Mouse (Mus musculus) retina, postnatal 1 day (tissue): Measurements from ENCODE around the gene Hs3st3b1.

Experiments used
- DNase-seq: peaks from one replicate; pipeline ENCODE4 v3.0.0-alpha.2; 2012

Hs3st3b1 gene

GRCm38 (mm10) chr11:63878616-63879015, 43.5 kb downstream of the Hs3st3b1 start:
- no peak for DNase-seq

- DNase-seq, result no peak
These were observed 59.3 kb downstream of the Hs3st3b1 start for GRCm38 (mm10) chr11:63862746-63863145.

GRCm38 (mm10) chr11:63861982-63862381, 60.1 kb downstream of the Hs3st3b1 start:
- no peak for DNase-seq

GRCm38 (mm10) chr11:63851041-63851730, 70.9 kb downstream of the Hs3st3b1 start:
- no peak for DNase-seq

- no peak for DNase-seq
These were observed 71.8 kb downstream of the Hs3st3b1 start for GRCm38 (mm10) chr11:63850261-63850660.

GRCm38 (mm10) chr11:63845379-63845778, 76.7 kb downstream of the Hs3st3b1 start:
- DNase-seq, result no peak

GRCm38 (mm10) chr11:63844701-63845100, 77.4 kb downstream of the Hs3st3b1 start:
- DNase-seq, result no peak

GRCm38 (mm10) chr11:63837526-63837925, 84.6 kb downstream of the Hs3st3b1 start:
- no peak for DNase-seq
